Mouse (Mus musculus) stomach, embryonic 16.5 days (tissue): ENCODE measurements at regions not wholly inside any gene's neighbourhood (a gene's known extent, or its start where the extent isn't known, plus 50 kb on each side); places are given as distances from the start of the nearest gene placed in this dataset.

ENCODE experiments used
- ATAC-seq: fragments of 200-750 bp; cut with Nextera tagmentation; 2 replicates; pipeline ENCODE4 v1.8.0; 2017; ENCODE audit warnings: moderate number of reproducible peaks, moderate TSS enrichment; ENCODE audit not compliant: insufficient read depth, low FRiP score
- H3K27ac ChIP-seq: fragments of 300-500 bp; sonication (generic); 2 replicates; pipeline ENCODE4 v1.5.1; 2014; ENCODE audit warnings: low read length
- H3K27me3 ChIP-seq: fragments of 300-500 bp; sonication (generic); 2 replicates; pipeline ENCODE4 v1.6.1; 2014; ENCODE audit warnings: low read length, control low read depth, mixed read lengths; ENCODE audit not compliant: control insufficient read depth, insufficient read depth
- H3K36me3 ChIP-seq: fragments of 300-500 bp; sonication (generic); 2 replicates; pipeline ENCODE4 v1.6.1; 2014; ENCODE audit warnings: low read length; ENCODE audit not compliant: control insufficient read depth, insufficient read depth
- H3K4me1 ChIP-seq: fragments of 300-500 bp; sonication (generic); 2 replicates; pipeline ENCODE4 v1.6.1; 2014; ENCODE audit warnings: low read length, control low read depth, mixed read lengths; ENCODE audit not compliant: control insufficient read depth, insufficient read depth
- H3K4me2 ChIP-seq: fragments of 300-500 bp; sonication (generic); 2 replicates; pipeline ENCODE4 v1.6.1; 2014; ENCODE audit warnings: low read depth, low read length, mixed read lengths
- H3K4me3 ChIP-seq: fragments of 300-500 bp; sonication (generic); replicated peaks from 2 replicates; pipeline ENCODE4 v1.5.1; 2014; ENCODE audit warnings: mild to moderate bottlenecking, low read length
- H3K9ac ChIP-seq: fragments of 300-500 bp; sonication (generic); 2 replicates; pipeline ENCODE4 v1.6.1; 2014; ENCODE audit warnings: low read length
- H3K9me3 ChIP-seq: fragments of 300-500 bp; sonication (generic); replicated peaks from 2 replicates; pipeline ENCODE4 v1.6.1; 2016; ENCODE audit warnings: low read length, control low read depth; ENCODE audit not compliant: control insufficient read depth
- WGBS: fragments of 180-500 bp; shearing (Covaris S2); extraction: QIAGEN DNeasy Blood & Tissue Kit; methylation state at CpG from one replicate; pipeline ENCODE4 v1.1.7; 2014; 5-methylcytosine and 5-hydroxymethylcytosine counted together

DNA sequence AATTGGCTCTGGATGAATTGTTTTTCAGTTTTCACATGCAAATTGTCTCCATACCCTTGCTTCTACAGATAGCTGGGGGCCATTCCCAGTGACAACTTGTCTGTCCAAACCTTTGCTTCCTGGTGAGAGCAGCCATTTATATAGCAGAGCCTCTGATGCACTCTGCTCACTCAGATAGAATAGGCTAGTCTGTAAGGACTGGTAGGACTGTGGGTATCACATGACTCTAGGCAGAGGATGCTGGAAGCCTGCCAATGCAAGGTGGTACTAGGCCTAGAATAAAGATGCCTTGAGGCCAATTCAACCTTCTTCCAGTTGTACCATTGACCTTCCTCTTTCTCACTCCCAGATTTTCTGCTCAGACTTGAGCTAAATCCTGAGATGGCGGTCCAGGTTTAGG, 188.2 kb upstream of the Ntm start:
- Histone ChIP-seq H3K27ac (no peak overlapping the region), H3K4me3 (no peak overlapping the region), H3K27me3 (no peaks in the 10 kb centered on the region), H3K4me2 (no peak overlapping the region), H3K36me3 (no peaks in the 10 kb centered on the region), H3K9ac (no peak overlapping the region), H3K4me1 (peaks cover 4% of the 10 kb centered on the region; the same call in 1 of the 2 replicates), H3K9me3 (no peaks in the 10 kb centered on the region)
- ATAC-seq: no peak
- 83% methylated on average over 1 of the region's 1 CpGs for WGBS

- Histone ChIP-seq H3K27ac (no peak overlapping the region), H3K9me3 (no peaks in the 10 kb centered on the region), H3K4me3 (no peak overlapping the region), H3K27me3 (no peaks in the 10 kb centered on the region), H3K4me1 (no peaks in the 10 kb centered on the region), H3K4me2 (no peak overlapping the region), H3K36me3 (no peaks in the 10 kb centered on the region), H3K9ac (no peak overlapping the region)
- 78% methylated on average over 13 of the region's 13 CpGs for WGBS
- 0 out of 2 replicates have a peak, but pooled peaks have one; percentile 37 for ATAC-seq
Observed at GRCm38 (mm10) chr9:30166235-30166752, 203.4 kb upstream of the Ntm start.

GRCm38 (mm10) chr9:30167223-30167622, 204.3 kb upstream of the Ntm start:
- Histone ChIP-seq H3K4me1 (no peaks in the 10 kb centered on the region), H3K9me3 (no peaks in the 10 kb centered on the region), H3K36me3 (no peaks in the 10 kb centered on the region), H3K27me3 (no peaks in the 10 kb centered on the region), H3K4me2 (no peak overlapping the region), H3K9ac (no peak overlapping the region), H3K27ac (no peak overlapping the region), H3K4me3 (no peak overlapping the region)
- 48% methylated on average over 7 of the region's 7 CpGs for WGBS
- no peak for ATAC-seq

- no peaks in the 10 kb centered on the region for H3K36me3 ChIP-seq
- H3K27me3 ChIP-seq: no peaks in the 10 kb centered on the region
- H3K4me3 ChIP-seq: no peak overlapping the region
- 76% methylated on average over 6 of the region's 6 CpGs for WGBS
- H3K4me2 ChIP-seq: no peak overlapping the region
- H3K4me1 ChIP-seq: no peaks in the 10 kb centered on the region
- H3K9me3 ChIP-seq: no peaks in the 10 kb centered on the region
- no peak for ATAC-seq
- no peak overlapping the region for H3K9ac ChIP-seq
- H3K27ac ChIP-seq: no peak overlapping the region
Observed at GRCm38 (mm10) chr9:30174646-30175045, 211.7 kb upstream of the Ntm start.

DNA sequence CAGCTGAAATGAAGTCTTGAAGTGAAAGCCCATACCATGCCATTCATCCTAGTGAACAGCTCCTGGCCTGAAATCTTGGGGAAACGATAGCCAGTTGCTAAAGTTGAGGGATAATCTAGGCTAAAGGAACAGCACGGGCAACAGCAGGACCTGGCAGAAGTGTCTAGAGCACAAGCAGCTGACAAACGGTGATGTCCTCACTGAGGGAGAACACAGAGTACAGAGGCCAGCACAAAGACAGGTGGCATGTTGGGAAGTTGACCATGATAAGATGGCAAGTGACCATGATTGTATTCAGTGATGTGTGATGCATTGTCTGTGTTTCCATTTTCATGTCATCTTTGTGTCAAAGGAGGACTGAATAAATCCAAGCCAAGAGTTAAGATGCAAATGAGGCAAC, 212.4 kb upstream of the Ntm start:
- H3K4me3 ChIP-seq: no peak overlapping the region
- H3K4me2 ChIP-seq: no peak overlapping the region
- no peaks in the 10 kb centered on the region for H3K4me1 ChIP-seq
- H3K27ac ChIP-seq: no peak overlapping the region
- 71% methylated on average over 3 of the region's 3 CpGs for WGBS
- no peaks in the 10 kb centered on the region for H3K36me3 ChIP-seq
- H3K27me3 ChIP-seq: no peaks in the 10 kb centered on the region
- H3K9ac ChIP-seq: no peak overlapping the region
- no peaks in the 10 kb centered on the region for H3K9me3 ChIP-seq
- no peak for ATAC-seq

GRCm38 (mm10) chr9:30183409-30183808, 220.5 kb upstream of the Ntm start:
- Histone ChIP-seq H3K4me2 (no peak overlapping the region), H3K4me3 (no peak overlapping the region), H3K9me3 (no peaks in the 10 kb centered on the region), H3K4me1 (no peaks in the 10 kb centered on the region), H3K27ac (no peak overlapping the region), H3K36me3 (no peaks in the 10 kb centered on the region), H3K27me3 (no peaks in the 10 kb centered on the region), H3K9ac (no peak overlapping the region)
- WGBS: 59% methylated on average over 11 of the region's 11 CpGs
- ATAC-seq: no peak

GRCm38 (mm10) chr9:30184996-30185763, 222.2 kb upstream of the Ntm start:
- no peak for ATAC-seq
- H3K4me3 ChIP-seq: no peak overlapping the region
- no peak overlapping the region for H3K9ac ChIP-seq
- H3K27me3 ChIP-seq: no peaks in the 10 kb centered on the region
- H3K4me2 ChIP-seq: no peak overlapping the region
- no peaks in the 10 kb centered on the region for H3K36me3 ChIP-seq
- WGBS: 87% methylated on average over 10 of the region's 10 CpGs
- H3K4me1 ChIP-seq: no peaks in the 10 kb centered on the region
- no peak overlapping the region for H3K27ac ChIP-seq
- H3K9me3 ChIP-seq: no peaks in the 10 kb centered on the region

- H3K4me1 ChIP-seq: no peaks in the 10 kb centered on the region
- WGBS: 71% methylated on average over 2 of the region's 2 CpGs
- H3K27ac ChIP-seq: no peak overlapping the region
- H3K36me3 ChIP-seq: no peaks in the 10 kb centered on the region
- H3K9ac ChIP-seq: no peak overlapping the region
- H3K27me3 ChIP-seq: no peaks in the 10 kb centered on the region
- no peak overlapping the region for H3K4me2 ChIP-seq
- no peak overlapping the region for H3K4me3 ChIP-seq
- H3K9me3 ChIP-seq: no peaks in the 10 kb centered on the region
- no peak for ATAC-seq
Observed at GRCm38 (mm10) chr9:30186261-30186660, 223.3 kb upstream of the Ntm start.

GRCm38 (mm10) chr9:30190078-30190477, 227.1 kb upstream of the Ntm start:
- no peak for ATAC-seq
- Histone ChIP-seq H3K9me3 (no peaks in the 10 kb centered on the region), H3K27me3 (no peaks in the 10 kb centered on the region), H3K4me1 (no peaks in the 10 kb centered on the region), H3K4me3 (no peak overlapping the region), H3K9ac (no peak overlapping the region), H3K4me2 (no peak overlapping the region), H3K36me3 (no peaks in the 10 kb centered on the region), H3K27ac (no peak overlapping the region)
- WGBS: 91% methylated on average over 5 of the region's 5 CpGs
